Mouse (Mus musculus) erythroblast, embryonic 14.5 days (primary cell): ENCODE measurements around the gene Gm21627. TPM values are rescaled to one million over a fixed set of nuclear protein-coding genes. Genes with fewer than 3 reads are reported as not detected.
"Not testable (repeated sequence)": the region's sequence is repeated elsewhere in the genome, so short reads cannot be mapped to it uniquely, and the experiment has no call there.

Experiments
- H3K27me3 ChIP-seq: 2 replicates; pipeline ENCODE4 v1.6.1; 2012; ENCODE audit warnings: inconsistent platforms; ENCODE audit not compliant: control insufficient read depth
- H3K36me3 ChIP-seq: 2 replicates; pipeline ENCODE4 v1.6.1; 2012; ENCODE audit warnings: mild to moderate bottlenecking, inconsistent platforms; ENCODE audit not compliant: control insufficient read depth
- H3K4me1 ChIP-seq: 2 replicates; pipeline ENCODE4 v1.6.1; 2012; ENCODE audit warnings: inconsistent platforms; ENCODE audit not compliant: control insufficient read depth
- H3K4me3 ChIP-seq: replicated peaks from 2 replicates; pipeline ENCODE3; 2012; ENCODE audit warnings: moderate library complexity, mild to moderate bottlenecking, inconsistent platforms
- H3K9me3 ChIP-seq: 2 replicates; pipeline ENCODE4 v1.6.1; 2012; ENCODE audit warnings: low read length, inconsistent platforms, mixed read lengths; ENCODE audit not compliant: control insufficient read depth
- polyA plus RNA-seq: library from polyadenylated mRNA; stranded (reverse); fragments of >175 nt; gene quantifications from 2 replicates; pipeline ENCODE4 v1.2.3, GENCODE M21; 2012

Gene Gm21627
- polyA plus RNA-seq, result not detected in 2 replicates

GRCm38 (mm10) chrY:63228127-63228526 is at the start of gene Gm21627:
TSS of gene Gm21627 (plus strand) at chrY:63228427.
- H3K4me1 ChIP-seq, H3K27me3 ChIP-seq, H3K4me3 ChIP-seq, H3K36me3 ChIP-seq, H3K9me3 ChIP-seq: not testable (repeated sequence)
